Mouse (Mus musculus): ENCODE data around the gene Hrh1. TPM values are rescaled to one million over a fixed set of nuclear protein-coding genes. Genes with fewer than 3 reads are reported as not detected.

The Hrh1 gene
- polyA plus RNA-seq, 1 experiment: 0.55 TPM

GRCm38 (mm10) chr6:114421061-114421460 lies 23.3 kb downstream of the Hrh1 start:
- no peaks in the 10 kb centered on the region for H3K79me2 ChIP-seq (ENCODE audit: control insufficient read depth, insufficient read depth)
- TF ChIP-seq MAX (IDR thresholded peaks at IDR 0.05): no peak
- peak; percentile 18 for TF ChIP-seq FOSL1 (IDR thresholded peaks at IDR 0.05; ENCODE audit: insufficient read depth, low read length, poor library complexity, severe bottlenecking)
- TF ChIP-seq USF1 (IDR thresholded peaks at IDR 0.05; ENCODE audit: low read depth): no peak
- no peak for TF ChIP-seq MYOD1 (IDR thresholded peaks at IDR 0.05; ENCODE audit: control insufficient read depth, insufficient read length, low read depth)
- TF ChIP-seq CEBPB (IDR thresholded peaks at IDR 0.05; ENCODE audit: low read depth): peak; percentile 11
- H3K36me3 ChIP-seq (ENCODE audit: control insufficient read depth, insufficient read depth): no peaks in the 10 kb centered on the region
- H3K4me3 ChIP-seq (ENCODE audit: insufficient read depth, poor library complexity, severe bottlenecking): no peak overlapping the region
- no peaks in the 10 kb centered on the region for H3K79me3 ChIP-seq (ENCODE audit: low read depth)
- H3K27me3 ChIP-seq (ENCODE audit: control insufficient read depth, insufficient read depth, insufficient read length): no peaks in the 10 kb centered on the region
- no peak overlapping the region for H3ac ChIP-seq (ENCODE audit: control insufficient read depth, insufficient read length, low read depth)

GRCm38 (mm10) chr6:114423051-114423676 lies 25.4 kb downstream of the Hrh1 start:
- Histone ChIP-seq H3K79me3 (ENCODE audit: low read depth) (no peaks in the 10 kb centered on the region), H3K36me3 (ENCODE audit: control insufficient read depth, insufficient read depth) (no peaks in the 10 kb centered on the region), H3ac (ENCODE audit: control insufficient read depth, insufficient read length, low read depth) (no peak overlapping the region), H3K27me3 (ENCODE audit: control insufficient read depth, insufficient read depth, insufficient read length) (no peaks in the 10 kb centered on the region), H3K4me3 (ENCODE audit: insufficient read depth, poor library complexity, severe bottlenecking) (no peak overlapping the region), H3K79me2 (ENCODE audit: control insufficient read depth, insufficient read depth) (no peaks in the 10 kb centered on the region)
- no peak for TF ChIP-seq USF1 (IDR thresholded peaks at IDR 0.05; ENCODE audit: low read depth)
- TF ChIP-seq MAX (IDR thresholded peaks at IDR 0.05): no peak
- no peak for TF ChIP-seq CTCF (IDR thresholded peaks at IDR 0.05; ENCODE audit: control insufficient read depth, insufficient read depth, insufficient read length)
- TF ChIP-seq CEBPB (IDR thresholded peaks at IDR 0.05; ENCODE audit: low read depth): no peak
- no peak for TF ChIP-seq MYOG (IDR thresholded peaks at IDR 0.05; ENCODE audit: control insufficient read depth, extremely low read depth, insufficient read length)
- no peak for TF ChIP-seq MYOD1 (IDR thresholded peaks at IDR 0.05; ENCODE audit: control insufficient read depth, insufficient read length, low read depth)
- TF ChIP-seq FOSL1 (IDR thresholded peaks at IDR 0.05; ENCODE audit: insufficient read depth, low read length, poor library complexity, severe bottlenecking): no peak

GRCm38 (mm10) chr6:114425343-114425742 lies 27.6 kb downstream of the Hrh1 start:
- Histone ChIP-seq H3K79me3 (ENCODE audit: low read depth) (no peaks in the 10 kb centered on the region), H3ac (ENCODE audit: control insufficient read depth, insufficient read length, low read depth) (no peak overlapping the region)
- TF ChIP-seq CTCF (IDR thresholded peaks at IDR 0.05; ENCODE audit: control insufficient read depth, insufficient read depth, insufficient read length) (no peak), USF1 (IDR thresholded peaks at IDR 0.05; ENCODE audit: low read depth) (no peak)

GRCm38 (mm10) chr6:114427641-114428040 lies 29.9 kb downstream of the Hrh1 start:
- Histone ChIP-seq H3K36me3 (ENCODE audit: control insufficient read depth, insufficient read depth) (no peaks in the 10 kb centered on the region), H3K79me2 (ENCODE audit: control insufficient read depth, insufficient read depth) (no peaks in the 10 kb centered on the region), H3K79me3 (ENCODE audit: low read depth) (no peaks in the 10 kb centered on the region), H3K27me3 (ENCODE audit: control insufficient read depth, insufficient read depth, insufficient read length) (no peaks in the 10 kb centered on the region), H3ac (ENCODE audit: control insufficient read depth, insufficient read length, low read depth) (no peak overlapping the region), H3K4me3 (ENCODE audit: insufficient read depth, poor library complexity, severe bottlenecking) (no peak overlapping the region)
- no peak for TF ChIP-seq USF1 (IDR thresholded peaks at IDR 0.05; ENCODE audit: low read depth)
- TF ChIP-seq MAX (IDR thresholded peaks at IDR 0.05): no peak
- no peak for TF ChIP-seq CTCF (IDR thresholded peaks at IDR 0.05; ENCODE audit: control insufficient read depth, insufficient read depth, insufficient read length)
- TF ChIP-seq MYOG (IDR thresholded peaks at IDR 0.05; ENCODE audit: control insufficient read depth, extremely low read depth, insufficient read length): no peak
- no peak for TF ChIP-seq FOSL1 (IDR thresholded peaks at IDR 0.05; ENCODE audit: insufficient read depth, low read length, poor library complexity, severe bottlenecking)
- TF ChIP-seq MYOD1 (IDR thresholded peaks at IDR 0.05; ENCODE audit: control insufficient read depth, insufficient read length, low read depth): no peak
- TF ChIP-seq CEBPB (IDR thresholded peaks at IDR 0.05; ENCODE audit: low read depth): no peak

More at GRCm38 (mm10) chr6:114425343-114425742, 27.6 kb downstream of the Hrh1 start:
- Histone ChIP-seq H3K79me2 (ENCODE audit: control insufficient read depth, insufficient read depth) (no peaks in the 10 kb centered on the region), H3K36me3 (ENCODE audit: control insufficient read depth, insufficient read depth) (no peaks in the 10 kb centered on the region), H3K27me3 (ENCODE audit: control insufficient read depth, insufficient read depth, insufficient read length) (no peaks in the 10 kb centered on the region), H3K4me3 (ENCODE audit: insufficient read depth, poor library complexity, severe bottlenecking) (no peak overlapping the region)

- Histone ChIP-seq H3K27me3 (ENCODE audit: control insufficient read depth, insufficient read depth, insufficient read length) (no peaks in the 10 kb centered on the region), H3K4me3 (ENCODE audit: insufficient read depth, poor library complexity, severe bottlenecking) (no peak overlapping the region), H3K36me3 (ENCODE audit: control insufficient read depth, insufficient read depth) (no peaks in the 10 kb centered on the region), H3K79me3 (ENCODE audit: low read depth) (no peaks in the 10 kb centered on the region), H3ac (ENCODE audit: control insufficient read depth, insufficient read length, low read depth) (no peak overlapping the region), H3K79me2 (ENCODE audit: control insufficient read depth, insufficient read depth) (no peaks in the 10 kb centered on the region)
- TF ChIP-seq USF1 (IDR thresholded peaks at IDR 0.05; ENCODE audit: low read depth): no peak
- TF ChIP-seq MYOG (IDR thresholded peaks at IDR 0.05; ENCODE audit: control insufficient read depth, extremely low read depth, insufficient read length): no peak
- no peak for TF ChIP-seq CTCF (IDR thresholded peaks at IDR 0.05; ENCODE audit: control insufficient read depth, insufficient read depth, insufficient read length)
- no peak for TF ChIP-seq MYOD1 (IDR thresholded peaks at IDR 0.05; ENCODE audit: control insufficient read depth, insufficient read length, low read depth)
- no peak for TF ChIP-seq FOSL1 (IDR thresholded peaks at IDR 0.05; ENCODE audit: insufficient read depth, low read length, poor library complexity, severe bottlenecking)
- TF ChIP-seq CEBPB (IDR thresholded peaks at IDR 0.05; ENCODE audit: low read depth): no peak
- no peak for TF ChIP-seq MAX (IDR thresholded peaks at IDR 0.05)
Measured at GRCm38 (mm10) chr6:114428831-114429230, 31.1 kb downstream of the Hrh1 start.

- Histone ChIP-seq H3K36me3 (ENCODE audit: control insufficient read depth, insufficient read depth) (no peaks in the 10 kb centered on the region), H3K27me3 (ENCODE audit: control insufficient read depth, insufficient read depth, insufficient read length) (no peaks in the 10 kb centered on the region), H3ac (ENCODE audit: control insufficient read depth, insufficient read length, low read depth) (no peak overlapping the region), H3K79me3 (ENCODE audit: low read depth) (no peaks in the 10 kb centered on the region), H3K79me2 (ENCODE audit: control insufficient read depth, insufficient read depth) (no peaks in the 10 kb centered on the region), H3K4me3 (ENCODE audit: insufficient read depth, poor library complexity, severe bottlenecking) (no peak overlapping the region)
- TF ChIP-seq FOSL1 (IDR thresholded peaks at IDR 0.05; ENCODE audit: insufficient read depth, low read length, poor library complexity, severe bottlenecking) (no peak), MAX (IDR thresholded peaks at IDR 0.05) (no peak), MYOG (IDR thresholded peaks at IDR 0.05; ENCODE audit: control insufficient read depth, extremely low read depth, insufficient read length) (no peak)
Measured at GRCm38 (mm10) chr6:114432591-114432990, 34.9 kb downstream of the Hrh1 start.

Data from C2C12 (cell line).